Mouse (Mus musculus): ENCODE data around the gene Snx29. TPM values are rescaled to one million over a fixed set of nuclear protein-coding genes. Genes with fewer than 3 reads are reported as not detected.

The Snx29 gene
- polyA plus RNA-seq, 1 experiment = not detected

DNA sequence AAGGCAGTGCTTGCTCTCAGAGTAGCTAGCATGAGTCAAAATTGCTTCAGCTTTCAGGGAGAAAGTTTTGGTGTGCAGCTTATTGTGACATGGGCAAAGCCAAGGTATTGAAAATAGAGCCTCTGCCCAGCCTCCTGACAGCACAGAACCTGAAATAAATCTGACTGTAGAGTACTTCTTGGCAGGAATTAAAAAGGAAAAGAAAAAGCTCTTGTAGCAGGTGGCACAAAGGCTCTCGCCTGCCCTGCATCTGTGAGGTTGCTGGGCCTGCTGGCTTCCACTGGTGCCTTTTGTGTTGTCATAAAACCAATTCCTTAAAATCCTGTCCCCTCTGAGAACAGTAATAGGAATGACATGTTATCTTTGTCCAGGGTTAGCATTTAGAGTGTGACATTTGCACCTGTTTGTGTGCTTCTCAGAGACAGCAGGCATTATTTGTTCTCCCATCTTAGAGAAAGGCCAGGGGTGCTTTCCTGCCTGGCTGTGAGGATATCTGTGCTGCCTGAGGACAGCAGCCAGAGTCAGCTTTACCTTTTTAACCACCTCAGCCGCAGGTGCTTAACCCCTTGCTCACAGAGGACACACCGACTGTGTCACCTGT, 289.9 kb downstream of the Snx29 start:
- TF ChIP-seq CTCF (IDR thresholded peaks at IDR 0.05; ENCODE audit: insufficient read depth, low read depth, low read length) = no peak
- no peak for TF ChIP-seq POLR2A (IDR thresholded peaks at IDR 0.05; ENCODE audit: insufficient read depth, low read depth, low read length)
- peaks cover 3% of the 10 kb centered on the region for H3K4me1 ChIP-seq (ENCODE audit: control insufficient read depth, insufficient read depth, low read length)
- no peak overlapping the region for H3K4me3 ChIP-seq (ENCODE audit: insufficient read depth, low read depth, low read length)
- 81% methylated on average over 3 of the region's 3 CpGs for WGBS
- H3K27ac ChIP-seq (ENCODE audit: insufficient read depth, low read depth, low read length) = no peak overlapping the region

DNA sequence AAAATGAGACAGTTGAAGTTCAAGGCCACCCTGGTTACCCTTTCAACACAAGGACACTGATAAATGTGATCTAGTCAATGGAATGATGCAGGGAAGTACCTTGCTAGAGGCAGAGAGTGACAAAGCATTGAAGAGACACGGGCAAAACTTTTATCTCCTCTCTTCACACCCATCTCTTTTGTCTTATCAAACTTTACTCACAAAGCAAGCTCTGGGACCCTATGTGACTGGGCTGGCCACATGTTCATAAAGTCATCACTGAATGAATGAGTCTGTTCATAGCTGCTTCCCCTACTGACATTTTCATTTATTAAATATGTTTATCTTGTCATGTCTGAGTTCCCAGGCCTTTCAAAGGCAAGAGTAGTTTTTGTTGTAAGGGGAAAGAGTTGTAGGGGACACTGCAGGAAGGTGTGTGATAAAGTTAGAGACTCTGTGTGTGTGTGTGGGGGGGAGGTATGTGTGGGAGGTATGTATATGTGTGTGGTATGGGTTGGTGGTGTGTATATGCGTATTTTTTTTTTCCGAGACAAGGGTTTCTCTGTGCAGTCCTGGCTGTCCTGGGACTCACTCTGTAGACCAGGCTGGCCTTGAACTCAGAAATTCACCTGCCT, 291.8 kb downstream of the Snx29 start:
- TF ChIP-seq POLR2A (IDR thresholded peaks at IDR 0.05; ENCODE audit: insufficient read depth, low read depth, low read length) (no peak), CTCF (IDR thresholded peaks at IDR 0.05; ENCODE audit: insufficient read depth, low read depth, low read length) (no peak)
- WGBS = 96% methylated on average over 3 of the region's 3 CpGs
- no peak overlapping the region for H3K27ac ChIP-seq (ENCODE audit: insufficient read depth, low read depth, low read length)
- H3K4me3 ChIP-seq (ENCODE audit: insufficient read depth, low read depth, low read length) = no peak overlapping the region
- H3K4me1 ChIP-seq (ENCODE audit: control insufficient read depth, insufficient read depth, low read length) = peaks cover 3% of the 10 kb centered on the region

DNA sequence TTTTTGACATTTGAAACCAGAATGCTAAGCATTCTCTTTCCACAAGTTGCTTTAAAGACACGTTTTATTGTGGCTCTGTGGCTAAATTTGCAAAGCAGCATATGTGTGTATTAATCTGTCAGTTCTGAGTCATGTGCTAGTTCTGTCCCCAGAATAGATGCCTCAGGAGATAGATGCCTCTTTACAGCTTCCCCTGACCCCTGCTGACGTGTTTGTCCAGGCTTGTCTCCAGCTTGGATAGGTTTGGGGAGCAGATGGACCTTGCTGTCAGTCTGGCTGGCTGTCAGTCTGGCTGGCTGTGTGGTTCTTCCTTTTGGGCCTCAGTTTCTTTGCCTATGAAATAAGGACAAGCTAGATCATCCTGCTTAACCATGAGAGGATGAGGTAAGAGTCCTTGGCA, 292.9 kb downstream of the Snx29 start:
- H3K27ac ChIP-seq (ENCODE audit: insufficient read depth, low read depth, low read length) = no peak overlapping the region
- TF ChIP-seq POLR2A (IDR thresholded peaks at IDR 0.05; ENCODE audit: insufficient read depth, low read depth, low read length) = no peak
- TF ChIP-seq CTCF (IDR thresholded peaks at IDR 0.05; ENCODE audit: insufficient read depth, low read depth, low read length) = no peak

DNA sequence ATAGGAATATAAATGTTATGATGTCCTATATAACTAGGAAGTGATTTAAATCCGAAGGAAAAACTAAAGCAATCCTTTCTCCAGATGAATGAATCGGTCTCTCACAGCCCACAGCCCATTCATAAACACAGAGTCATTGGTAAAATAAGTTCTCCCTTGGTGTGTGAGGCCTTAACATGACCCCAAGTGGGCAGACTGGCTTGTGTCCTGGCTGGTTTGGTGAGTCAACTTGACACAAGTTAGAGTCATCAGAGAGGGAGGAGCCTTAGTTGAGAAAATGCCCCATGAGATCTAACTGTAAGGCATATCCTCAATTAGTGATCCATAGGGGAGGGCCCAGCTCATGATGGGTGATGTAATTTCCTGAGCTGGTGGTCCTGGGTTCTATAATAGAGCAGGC, 297.2 kb downstream of the Snx29 start:
- WGBS = 98% methylated on average over 2 of the region's 2 CpGs
- no peak for TF ChIP-seq CTCF (IDR thresholded peaks at IDR 0.05; ENCODE audit: insufficient read depth, low read depth, low read length)

More for the DNA sequence above, 292.9 kb downstream of the Snx29 start:
- 65% methylated on average over 2 of the region's 2 CpGs for WGBS
- Histone ChIP-seq H3K4me3 (ENCODE audit: insufficient read depth, low read depth, low read length) (no peak overlapping the region), H3K4me1 (ENCODE audit: control insufficient read depth, insufficient read depth, low read length) (peaks cover 3% of the 10 kb centered on the region)

DNA sequence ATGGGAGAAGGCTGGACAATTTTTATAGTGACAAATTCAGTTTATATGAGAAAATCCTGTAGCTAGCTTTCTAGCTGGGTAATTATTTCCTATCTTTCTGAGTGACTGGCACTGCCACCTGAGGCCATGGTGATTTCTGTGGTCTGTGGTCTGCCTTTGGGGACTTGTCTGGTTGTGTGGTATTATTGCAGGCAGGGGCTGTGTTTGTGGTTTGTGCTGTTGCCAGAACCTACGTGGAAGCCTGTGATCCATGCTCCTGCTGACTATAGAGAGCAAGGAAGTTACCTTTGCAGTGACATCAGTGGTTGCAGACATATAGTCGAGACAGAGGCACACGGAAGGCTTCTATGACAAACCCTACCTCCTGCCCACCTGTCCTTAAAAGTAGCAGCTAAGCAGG, 298.3 kb downstream of the Snx29 start:
- Histone ChIP-seq H3K4me3 (ENCODE audit: insufficient read depth, low read depth, low read length) (no peak overlapping the region), H3K4me1 (ENCODE audit: control insufficient read depth, insufficient read depth, low read length) (peaks cover 2% of the 10 kb centered on the region; the same call in 1 of the 2 replicates), H3K27ac (ENCODE audit: insufficient read depth, low read depth, low read length) (no peak overlapping the region)
- 94% methylated on average over 3 of the region's 3 CpGs for WGBS
- no peak for TF ChIP-seq POLR2A (IDR thresholded peaks at IDR 0.05; ENCODE audit: insufficient read depth, low read depth, low read length)
- TF ChIP-seq CTCF (IDR thresholded peaks at IDR 0.05; ENCODE audit: insufficient read depth, low read depth, low read length) = no peak

More for the DNA sequence above, 297.2 kb downstream of the Snx29 start:
- no peak overlapping the region for H3K27ac ChIP-seq (ENCODE audit: insufficient read depth, low read depth, low read length)
- peaks cover 2% of the 10 kb centered on the region; the same call in 1 of the 2 replicates for H3K4me1 ChIP-seq (ENCODE audit: control insufficient read depth, insufficient read depth, low read length)
- no peak overlapping the region for H3K4me3 ChIP-seq (ENCODE audit: insufficient read depth, low read depth, low read length)

DNA sequence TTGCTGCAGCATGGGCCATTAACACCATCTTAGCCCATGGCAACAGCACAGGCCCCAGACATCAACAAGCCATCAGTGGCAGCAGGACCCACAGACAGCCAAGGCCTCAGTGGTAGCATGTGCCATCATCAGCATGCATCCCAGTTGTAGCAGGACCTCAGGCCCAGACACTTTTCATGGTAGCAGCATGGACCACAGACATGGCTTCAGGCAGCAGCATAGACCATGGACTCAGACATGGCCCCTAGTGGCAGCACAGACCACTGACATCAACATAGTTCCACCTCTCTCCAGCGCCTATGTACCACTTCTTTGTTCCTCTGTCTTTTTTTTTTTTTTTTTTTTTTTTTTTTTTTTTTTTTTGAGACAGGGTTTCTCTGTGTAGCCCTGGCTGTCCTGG, 299.0 kb downstream of the Snx29 start:
- WGBS = 100% methylated on average over 1 of the region's 1 CpGs
- no peak overlapping the region for H3K4me3 ChIP-seq (ENCODE audit: insufficient read depth, low read depth, low read length)
- peaks cover 2% of the 10 kb centered on the region; the same call in 1 of the 2 replicates for H3K4me1 ChIP-seq (ENCODE audit: control insufficient read depth, insufficient read depth, low read length)
- no peak overlapping the region for H3K27ac ChIP-seq (ENCODE audit: insufficient read depth, low read depth, low read length)
- TF ChIP-seq CTCF (IDR thresholded peaks at IDR 0.05; ENCODE audit: insufficient read depth, low read depth, low read length) (no peak), POLR2A (IDR thresholded peaks at IDR 0.05; ENCODE audit: insufficient read depth, low read depth, low read length) (no peak)

DNA sequence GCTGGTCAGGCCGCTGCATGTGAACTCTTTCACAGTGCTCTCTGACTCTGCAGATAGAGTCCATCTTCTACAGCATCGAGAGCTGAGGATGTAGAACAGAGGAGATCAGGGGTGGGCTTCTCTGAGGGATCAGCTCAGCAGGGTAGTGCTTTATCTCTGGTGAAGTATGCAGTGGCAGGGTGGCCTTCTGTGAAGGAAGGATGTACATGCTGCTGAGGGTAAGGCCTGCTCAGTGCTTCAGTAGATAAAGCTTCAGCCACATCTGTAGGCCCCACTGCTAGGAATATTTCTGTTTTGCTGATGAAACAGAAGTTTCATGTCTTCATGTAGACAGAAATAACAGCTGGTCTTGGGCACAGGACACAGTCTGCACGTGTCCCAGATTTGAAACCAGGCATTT, 300.3 kb downstream of the Snx29 start:
- Histone ChIP-seq H3K4me3 (ENCODE audit: insufficient read depth, low read depth, low read length) (no peak overlapping the region), H3K4me1 (ENCODE audit: control insufficient read depth, insufficient read depth, low read length) (peaks cover 4% of the 10 kb centered on the region; the same call in 1 of the 2 replicates), H3K27ac (ENCODE audit: insufficient read depth, low read depth, low read length) (peak overlapping the region; percentile 14; the same call in 1 of the 2 replicates)
- TF ChIP-seq CTCF (IDR thresholded peaks at IDR 0.05; ENCODE audit: insufficient read depth, low read depth, low read length) = no peak
- 84% methylated on average over 3 of the region's 3 CpGs for WGBS

DNA sequence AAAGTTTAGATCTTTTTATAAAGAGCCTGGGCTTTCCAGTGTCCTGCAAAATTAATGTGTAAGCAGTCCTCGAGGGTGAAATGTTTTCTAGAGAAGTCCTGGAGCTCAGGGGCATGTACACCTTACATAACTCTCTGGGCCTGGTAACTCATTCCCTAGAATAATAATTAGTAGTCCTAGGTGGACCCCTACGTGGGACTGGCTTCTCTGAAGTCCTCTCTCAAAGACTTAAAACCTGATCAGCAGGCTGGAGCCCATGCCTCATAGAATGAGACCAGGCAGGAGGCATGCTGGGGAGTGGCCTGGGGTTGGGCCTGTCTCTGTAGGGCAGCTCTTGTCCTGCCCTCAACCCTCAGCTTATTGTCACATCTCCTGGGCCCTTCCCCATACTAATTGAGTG, 301.4 kb downstream of the Snx29 start:
- Histone ChIP-seq H3K4me3 (ENCODE audit: insufficient read depth, low read depth, low read length) (no peak overlapping the region), H3K4me1 (ENCODE audit: control insufficient read depth, insufficient read depth, low read length) (peaks cover 4% of the 10 kb centered on the region; the same call in 1 of the 2 replicates), H3K27ac (ENCODE audit: insufficient read depth, low read depth, low read length) (no peak overlapping the region)
- no peak for TF ChIP-seq CTCF (IDR thresholded peaks at IDR 0.05; ENCODE audit: insufficient read depth, low read depth, low read length)
- TF ChIP-seq POLR2A (IDR thresholded peaks at IDR 0.05; ENCODE audit: insufficient read depth, low read depth, low read length) = no peak
- WGBS = 81% methylated on average over 2 of the region's 2 CpGs

DNA sequence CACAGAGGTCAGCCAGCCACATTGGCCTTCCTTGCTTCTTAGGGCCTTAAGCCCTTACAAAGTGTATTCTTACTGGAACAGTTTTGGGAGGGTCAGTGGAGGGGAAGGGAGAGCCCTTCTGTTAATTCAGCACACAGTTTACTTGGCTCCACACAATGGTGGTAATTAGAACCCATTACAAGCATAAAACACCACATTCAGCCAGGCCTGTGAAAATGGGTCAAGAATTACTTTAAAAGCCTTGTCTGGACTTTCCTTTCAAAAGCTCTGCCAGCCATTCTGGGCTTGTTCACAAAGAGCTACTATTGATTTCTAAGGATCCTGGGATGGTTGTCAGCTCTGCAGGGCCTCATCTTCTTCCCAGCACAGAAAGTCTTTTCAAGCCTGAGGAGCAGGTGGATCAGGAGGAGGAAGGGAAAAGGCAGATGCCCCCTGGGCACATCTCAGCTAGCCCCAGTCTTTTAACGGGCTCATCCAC, 303.3 kb downstream of the Snx29 start:
- H3K4me1 ChIP-seq (ENCODE audit: control insufficient read depth, insufficient read depth, low read length) = peaks cover 4% of the 10 kb centered on the region; the same call in 1 of the 2 replicates
- 68% methylated on average over 1 of the region's 1 CpGs for WGBS
- H3K27ac ChIP-seq (ENCODE audit: insufficient read depth, low read depth, low read length) = 0 out of 2 replicates have a peak overlapping the region, but pooled peaks have one; percentile 50
- H3K4me3 ChIP-seq (ENCODE audit: insufficient read depth, low read depth, low read length) = no peak overlapping the region
- TF ChIP-seq POLR2A (IDR thresholded peaks at IDR 0.05; ENCODE audit: insufficient read depth, low read depth, low read length) (no peak), CTCF (IDR thresholded peaks at IDR 0.05; ENCODE audit: insufficient read depth, low read depth, low read length) (no peak)
